Mouse (Mus musculus) limb, embryonic 14.5 days (tissue): ENCODE data around the gene Pou6f1. TPM values are rescaled to one million over a fixed set of nuclear protein-coding genes. Genes with fewer than 3 reads are reported as not detected.

Experiments
- ATAC-seq: fragments of 200-750 bp; cut with Nextera tagmentation; 2 replicates; pipeline ENCODE4 v1.8.0; 2017; ENCODE audit warnings: low read depth, moderate number of reproducible peaks, moderate TSS enrichment; ENCODE audit not compliant: low FRiP score
- DNase-seq: peaks from one replicate; pipeline ENCODE4 v3.0.0-alpha.2; 2015; ENCODE audit warnings: low spot score
- H3K27ac ChIP-seq: fragments of 300-500 bp; sonication (generic); replicated peaks from 2 replicates; pipeline ENCODE4 v1.5.1; 2014; ENCODE audit warnings: low read depth, mild to moderate bottlenecking, low read length, moderate library complexity, mixed read lengths
- H3K27me3 ChIP-seq: fragments of 300-500 bp; sonication (generic); 2 replicates; pipeline ENCODE4 v1.6.1; 2014; ENCODE audit warnings: low read length, mixed read lengths; ENCODE audit not compliant: control insufficient read depth, insufficient read depth
- H3K36me3 ChIP-seq: fragments of 300-500 bp; sonication (generic); 2 replicates; pipeline ENCODE4 v1.6.1; 2014; ENCODE audit warnings: mild to moderate bottlenecking, low read length, moderate library complexity, mixed read lengths; ENCODE audit not compliant: control insufficient read depth, insufficient read depth
- H3K4me1 ChIP-seq: fragments of 300-500 bp; sonication (generic); 2 replicates; pipeline ENCODE4 v1.6.1; 2014; ENCODE audit warnings: antibody characterized with exemption, low read length, mixed read lengths; ENCODE audit not compliant: control insufficient read depth, insufficient read depth
- H3K4me2 ChIP-seq: fragments of 300-500 bp; sonication (generic); replicated peaks from 2 replicates; pipeline ENCODE4 v1.6.1; 2014; ENCODE audit warnings: low read depth, mild to moderate bottlenecking, low read length, moderate library complexity; ENCODE audit not compliant: severe bottlenecking
- H3K4me3 ChIP-seq: fragments of 300-500 bp; sonication (generic); replicated peaks from 2 replicates; pipeline ENCODE4 v1.5.1; 2014; ENCODE audit warnings: low read length
- H3K9ac ChIP-seq: fragments of 300-500 bp; sonication (generic); 2 replicates; pipeline ENCODE4 v1.6.1; 2014; ENCODE audit warnings: mild to moderate bottlenecking, low read depth, low read length, moderate library complexity; ENCODE audit not compliant: severe bottlenecking
- H3K9me3 ChIP-seq: fragments of 300-500 bp; sonication (generic); 2 replicates; pipeline ENCODE4 v1.6.1; 2016; ENCODE audit warnings: low read length; ENCODE audit not compliant: control insufficient read depth
- POLR2A ChIP-seq: fragments of 200-500 bp; IDR thresholded peaks from 2 replicates; pipeline ENCODE4 v1.8.0; 2012; ENCODE audit warnings: inconsistent platforms, mild to moderate bottlenecking, moderate library complexity, borderline replicate concordance; ENCODE audit not compliant: insufficient read depth, insufficient read length; ENCODE audit errors: extremely low read depth
- WGBS: fragments of 180-500 bp; shearing (Covaris S2); extraction: QIAGEN DNeasy Blood & Tissue Kit; methylation state at CpG from one replicate; pipeline ENCODE4 v1.1.7; 2014; 5-methylcytosine and 5-hydroxymethylcytosine counted together
- polyA plus RNA-seq, 2 experiments: library from polyadenylated mRNA; depleted of rRNA in 1 of 2; stranded (reverse) in 1 of 2; unstranded in 1 of 2; fragments of >200 nt; fragmentation: Nextera tagmentation in 1 of 2; extraction: Ambion mirVana in 1 of 2; gene quantifications; 2 replicates each; pipeline versions ENCODE4 v1.2.1 to v1.2.3; 2012 to 2014

Gene Pou6f1
- polyA plus RNA-seq (2012; rRNA removed) (24.9 and 32.4 TPM in 2 replicates), polyA plus RNA-seq (2014; fragmentation: Nextera tagmentation; extraction: Ambion mirVana) (9.8 and 13.5 TPM in 2 replicates)

DNA sequence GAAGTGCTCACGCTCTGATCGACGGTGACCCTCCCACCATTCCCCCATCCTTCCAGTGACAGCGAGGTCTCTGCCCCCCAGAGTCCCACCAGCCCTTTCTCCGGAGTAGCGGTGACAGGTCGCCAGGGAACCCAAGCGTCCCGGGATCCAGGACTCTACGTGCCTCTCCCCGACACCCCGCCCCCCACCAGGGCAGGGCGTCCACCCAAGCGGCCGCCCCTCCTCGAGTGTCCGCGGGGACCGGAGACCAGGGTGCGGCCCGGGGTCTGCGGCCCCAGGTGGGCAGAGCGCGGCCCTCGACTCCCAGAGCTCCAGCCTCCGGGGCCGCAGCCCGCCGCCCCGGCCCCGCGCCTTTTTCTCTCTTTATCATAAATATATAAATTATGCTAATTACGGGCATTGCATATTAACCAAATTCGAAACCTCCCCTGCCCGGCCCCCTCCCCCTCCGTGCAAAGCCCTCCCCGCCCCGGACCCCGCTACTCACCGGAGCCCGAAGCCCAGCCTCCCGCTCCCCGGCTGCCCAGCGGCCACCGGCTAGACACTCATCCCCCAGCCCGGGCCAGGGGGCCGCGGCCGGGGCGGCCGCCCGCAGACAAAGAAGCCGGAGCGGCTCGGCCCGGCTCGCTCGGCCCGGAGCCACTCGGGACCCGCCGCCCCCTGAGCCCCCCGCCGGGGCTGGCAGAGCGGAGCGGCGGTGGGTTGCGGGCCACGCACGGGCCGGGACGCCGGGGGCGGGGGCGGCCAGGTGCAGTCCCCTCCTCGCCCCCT lies at the start of gene Pou6f1:
Gene Pou6f1 (minus strand): TSS at position 709 of the 771 bp plus-strand sequence.
- DNase-seq (no peak), ATAC-seq (peak; percentile 53)
- Histone ChIP-seq H3K36me3 (no peaks in the 10 kb centered on the region), H3K9ac (peak within 1 kb of the TSS; percentile 90), H3K4me3 (peak within 1 kb of the TSS; percentile 75), H3K9me3 (no peaks in the 10 kb centered on the region), H3K27me3 (peaks cover 33% of the 10 kb centered on the region), H3K27ac (0 out of 2 replicates have a peak within 1 kb of the TSS, but pooled peaks have one; percentile 8), H3K4me1 (peaks cover 8% of the 10 kb centered on the region; the same call in 1 of the 2 replicates), H3K4me2 (peak within 1 kb of the TSS; percentile 97)
- WGBS: 2% methylated on average over 48 of the region's 76 CpGs
- TF ChIP-seq POLR2A: no peak

DNA sequence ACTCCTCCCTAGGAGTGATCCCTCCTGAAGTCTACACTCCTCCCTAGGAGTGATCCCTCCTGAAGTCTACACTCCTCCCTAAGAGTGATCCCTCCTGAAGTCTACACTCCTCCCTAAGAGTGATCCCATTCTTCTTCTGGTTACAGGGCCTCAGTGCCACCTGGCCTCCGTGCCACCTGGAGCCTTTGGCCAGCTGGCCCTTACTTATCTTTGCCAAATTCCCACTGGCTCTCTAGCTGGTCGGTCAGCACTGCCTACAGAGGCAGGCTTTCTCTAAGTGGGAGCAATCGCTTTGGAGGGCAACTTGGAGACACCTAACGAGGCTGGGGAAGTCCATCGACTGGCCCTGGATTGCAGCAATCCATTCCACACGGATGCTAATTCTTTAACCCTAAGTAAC lies 46.4 kb upstream of the Pou6f1 start:
- H3K9ac ChIP-seq: no peak overlapping the region
- DNase-seq (no peak), ATAC-seq (no peak)
- H3K4me3 ChIP-seq: no peak overlapping the region
- TF ChIP-seq POLR2A: no peak
- no peaks in the 10 kb centered on the region for H3K27me3 ChIP-seq
- no peak overlapping the region for H3K27ac ChIP-seq
- H3K4me1 ChIP-seq: no peaks in the 10 kb centered on the region
- no peak overlapping the region for H3K4me2 ChIP-seq
- WGBS: 71% methylated on average over 6 of the region's 6 CpGs
- no peaks in the 10 kb centered on the region for H3K9me3 ChIP-seq
- no peaks in the 10 kb centered on the region for H3K36me3 ChIP-seq

DNA sequence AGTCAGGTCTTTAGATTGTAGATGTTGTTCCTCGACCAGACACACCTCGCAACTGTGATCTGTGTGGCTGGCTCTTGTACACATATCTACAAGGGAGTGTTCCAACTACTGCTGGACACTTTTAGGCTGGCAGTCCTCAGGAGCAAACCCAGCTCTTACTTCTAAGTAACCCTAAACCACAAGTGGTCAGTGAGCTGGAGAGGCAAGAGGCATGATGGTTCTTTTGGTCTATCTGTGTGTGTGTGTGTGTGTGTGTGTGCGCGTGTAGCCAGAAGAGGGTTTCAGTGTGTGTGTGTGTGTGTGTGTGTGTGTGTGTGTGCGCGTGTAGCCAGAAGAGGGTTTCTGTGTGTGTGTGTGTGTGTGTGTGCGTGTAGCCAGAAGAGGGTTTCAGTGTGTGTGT lies 42.7 kb upstream of the Pou6f1 start:
- H3K4me2 ChIP-seq: no peak overlapping the region
- no peak overlapping the region for H3K27ac ChIP-seq
- peaks cover 8% of the 10 kb centered on the region for H3K27me3 ChIP-seq
- H3K4me3 ChIP-seq: no peak overlapping the region
- ATAC-seq (no peak), DNase-seq (no peak)
- no peak for TF ChIP-seq POLR2A
- 88% methylated on average over 7 of the region's 7 CpGs for WGBS
- H3K36me3 ChIP-seq: no peaks in the 10 kb centered on the region
- no peaks in the 10 kb centered on the region; the same call in 1 of the 2 replicates for H3K4me1 ChIP-seq
- no peaks in the 10 kb centered on the region for H3K9me3 ChIP-seq
- no peak overlapping the region for H3K9ac ChIP-seq

DNA sequence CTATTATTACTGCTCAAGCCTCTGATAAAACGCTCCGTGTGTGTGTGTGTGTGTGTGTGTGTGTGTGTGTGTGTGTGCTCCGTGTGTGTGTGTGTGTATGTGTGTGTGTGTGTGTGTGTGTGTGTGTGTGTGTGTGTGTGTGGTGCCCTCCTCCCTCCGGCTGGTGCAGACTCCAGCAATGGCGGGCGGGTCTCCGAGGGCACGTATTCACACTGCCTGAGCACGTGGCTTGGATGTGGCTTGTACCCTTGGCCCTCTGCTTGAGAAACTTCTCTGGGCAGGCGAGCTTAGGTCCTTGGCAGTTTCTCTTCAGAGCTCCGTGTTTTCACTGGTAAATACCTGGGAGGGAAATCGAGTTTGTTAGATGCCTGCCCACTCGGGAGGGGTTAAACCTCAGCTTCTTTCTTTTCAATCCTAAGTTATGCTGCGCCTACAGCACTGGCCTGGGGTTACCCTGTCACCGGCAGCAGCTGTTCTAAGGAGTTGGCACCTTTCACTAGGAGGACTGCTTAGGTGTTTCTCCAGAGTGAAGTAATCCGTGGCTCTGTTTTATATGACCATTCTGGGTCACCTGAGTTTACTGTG lies 41.5 kb upstream of the Pou6f1 start:
- Histone ChIP-seq H3K4me2 (no peak overlapping the region), H3K27ac (no peak overlapping the region), H3K27me3 (peaks cover 19% of the 10 kb centered on the region), H3K9me3 (no peaks in the 10 kb centered on the region), H3K4me3 (no peak overlapping the region), H3K36me3 (no peaks in the 10 kb centered on the region), H3K4me1 (peaks cover 8% of the 10 kb centered on the region), H3K9ac (no peak overlapping the region)
- DNase-seq (no peak), ATAC-seq (no peak)
- no peak for TF ChIP-seq POLR2A
- WGBS: 56% methylated on average over 16 of the region's 16 CpGs

DNA sequence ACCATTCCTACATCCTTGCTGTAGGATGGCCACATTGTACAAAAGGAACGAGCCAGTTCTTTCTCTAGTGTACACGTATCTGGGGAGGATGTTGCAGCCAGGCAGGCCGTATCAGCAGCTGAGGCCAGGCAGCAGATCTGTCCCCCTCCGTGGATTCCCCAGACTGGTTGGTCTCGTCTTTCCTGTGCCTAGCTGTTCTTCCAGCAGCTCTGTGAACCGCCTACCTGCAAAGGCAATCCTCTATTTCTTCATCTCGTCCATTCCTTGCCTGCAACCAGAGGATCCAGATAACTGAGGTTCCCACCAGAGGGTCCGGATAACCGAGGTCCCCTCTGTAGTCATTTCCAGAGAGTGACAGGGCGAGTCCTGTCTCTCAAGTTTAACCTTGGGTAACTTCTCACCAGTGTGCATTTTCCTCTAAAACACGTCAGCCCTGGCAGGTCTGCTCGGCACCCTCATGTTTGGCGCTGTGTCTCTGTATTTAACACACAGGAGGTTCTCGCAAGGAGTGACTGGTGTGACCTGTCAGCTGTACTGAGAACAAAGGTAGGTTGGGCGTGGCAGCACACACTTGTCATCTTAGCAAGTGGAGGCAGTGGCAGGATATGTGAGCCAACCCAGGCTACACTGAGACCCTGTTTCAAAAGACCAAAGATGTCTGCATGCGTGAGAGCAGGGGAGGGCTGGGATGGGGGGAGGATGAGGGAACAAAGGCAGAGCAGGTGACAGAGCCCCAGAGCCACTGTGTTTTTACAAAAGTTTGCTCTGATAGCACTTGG lies 40.4 kb upstream of the Pou6f1 start:
- Histone ChIP-seq H3K4me2 (no peak overlapping the region), H3K9me3 (no peaks in the 10 kb centered on the region)
- no peak for DNase-seq

More for the DNA sequence above, 40.4 kb upstream of the Pou6f1 start:
- no peak for TF ChIP-seq POLR2A
- Histone ChIP-seq H3K4me1 (peaks cover 14% of the 10 kb centered on the region), H3K27me3 (peaks cover 31% of the 10 kb centered on the region), H3K36me3 (no peaks in the 10 kb centered on the region), H3K9ac (no peak overlapping the region), H3K27ac (no peak overlapping the region), H3K4me3 (no peak overlapping the region)
- ATAC-seq: no peak
- WGBS: 68% methylated on average over 16 of the region's 16 CpGs
